Mouse (Mus musculus) megakaryocyte progenitor cell, adult 5-6 weeks (primary cell): ENCODE results near the gene Pde8a. TPM values are rescaled to one million over a fixed set of nuclear protein-coding genes. Genes with fewer than 3 reads are reported as not detected.
"Not testable (repeated sequence)": the region's sequence is repeated elsewhere in the genome, so short reads cannot be mapped to it uniquely, and the experiment has no call there.

Experiments
- ATAC-seq: replicated peaks from 2 replicates; pipeline ENCODE4 v1.8.0; 2016; ENCODE audit warnings: mild to moderate bottlenecking, moderate TSS enrichment, inconsistent platforms; ENCODE audit not compliant: poor library complexity
- total RNA-seq, 2 experiments: library from RNA; stranded (forward) in 1 of 2; stranded (reverse) in 1 of 2; fragments of 157-497, 149-512 nt in 1 of 2; fragments of 200-1000 nt in 1 of 2; gene quantifications; 2 replicates each; pipeline versions ENCODE4 v1.2.3 to v1.2.4; 2015 to 2017

Gene Pde8a
- total RNA-seq (2015): 7.7 and 9.4 TPM in 2 replicates
- total RNA-seq (2017): 2.4 and 7.2 TPM in 2 replicates

DNA sequence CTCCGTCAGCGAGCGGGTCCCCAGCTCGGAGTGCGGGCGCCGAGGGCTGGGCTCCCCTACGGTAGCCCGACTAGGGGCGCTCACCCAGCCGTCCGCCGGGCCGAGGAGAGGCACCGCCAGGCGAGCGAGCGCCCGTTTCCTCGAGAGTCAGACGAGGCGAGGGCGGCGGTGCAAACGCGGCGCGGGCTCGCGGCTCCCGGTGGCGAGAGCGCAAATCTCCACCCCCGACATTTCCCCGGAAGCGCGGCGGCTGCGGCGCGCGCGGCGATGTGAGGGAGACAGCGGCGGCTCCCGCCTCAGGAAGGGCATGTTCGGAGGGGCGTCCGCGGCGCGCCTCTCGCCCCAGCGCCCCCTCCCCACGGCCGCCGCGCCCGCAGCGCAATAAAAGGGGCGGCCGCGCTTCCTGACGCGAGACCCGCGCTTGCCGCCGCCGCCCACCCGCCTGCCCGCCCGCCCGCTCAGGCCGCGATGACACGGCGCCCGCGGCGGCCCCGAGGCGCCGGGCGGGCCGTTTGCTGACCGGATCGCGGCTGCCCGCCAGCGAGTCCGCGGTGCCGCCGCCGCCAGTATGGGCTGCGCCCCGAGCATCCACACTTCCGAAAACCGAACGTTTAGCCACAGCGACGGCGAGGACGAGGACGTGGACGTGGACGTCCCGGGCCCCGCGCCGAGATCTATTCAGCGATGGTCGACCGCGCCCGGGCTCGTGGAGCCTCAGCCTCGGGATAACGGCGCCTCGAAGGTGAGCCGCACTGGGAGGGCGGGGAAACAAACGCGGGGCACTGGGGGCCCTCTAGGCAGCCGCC, at the start of gene Pde8a:
Gene Pde8a (plus strand): TSS at position 250 of the 806 bp plus-strand sequence.
- ATAC-seq: no peak

DNA sequence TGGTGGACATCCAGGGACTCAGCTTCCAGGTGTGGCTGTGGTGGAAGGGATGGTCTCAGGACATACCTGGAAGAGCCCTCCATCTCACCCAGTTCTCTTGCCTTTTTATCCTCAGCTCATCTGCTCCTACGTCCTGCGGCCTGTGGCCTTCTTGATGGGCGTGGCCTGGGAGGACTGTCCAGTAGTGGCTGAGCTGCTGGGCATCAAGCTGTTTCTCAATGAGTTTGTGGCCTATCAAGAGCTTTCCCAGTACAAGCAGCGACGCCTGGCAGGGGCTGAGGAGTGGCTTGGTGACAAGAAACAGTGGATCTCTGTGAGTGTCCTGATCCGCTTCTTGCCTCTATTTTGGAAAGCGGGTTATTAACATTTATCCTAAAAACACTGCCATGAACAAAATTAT, 49.0 kb upstream of the Pde8a start:
- no peak for ATAC-seq

GRCm38 (mm10) chr7:81167124-81167523, 46.3 kb upstream of the Pde8a start:
- ATAC-seq: peak; percentile 85

DNA sequence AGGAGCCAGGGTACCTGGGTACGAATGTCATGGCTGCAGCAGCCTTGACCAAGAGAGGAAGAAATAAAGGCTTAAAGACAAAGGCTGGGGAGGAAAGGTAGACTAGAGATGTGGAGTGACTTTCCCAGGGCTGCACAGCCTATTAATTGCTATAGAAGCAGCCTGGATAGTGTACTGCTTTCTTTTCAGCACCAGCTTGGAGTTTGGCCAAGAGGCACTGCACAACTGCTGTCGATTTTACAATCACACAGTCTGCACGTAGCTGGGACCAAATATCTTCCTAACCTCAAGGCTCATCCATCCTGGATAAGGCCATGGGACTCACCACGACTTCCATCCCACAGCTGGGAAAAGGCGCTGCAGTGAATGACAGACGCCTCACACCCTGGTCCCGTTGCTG, 44.0 kb upstream of the Pde8a start:
- ATAC-seq: no peak

DNA sequence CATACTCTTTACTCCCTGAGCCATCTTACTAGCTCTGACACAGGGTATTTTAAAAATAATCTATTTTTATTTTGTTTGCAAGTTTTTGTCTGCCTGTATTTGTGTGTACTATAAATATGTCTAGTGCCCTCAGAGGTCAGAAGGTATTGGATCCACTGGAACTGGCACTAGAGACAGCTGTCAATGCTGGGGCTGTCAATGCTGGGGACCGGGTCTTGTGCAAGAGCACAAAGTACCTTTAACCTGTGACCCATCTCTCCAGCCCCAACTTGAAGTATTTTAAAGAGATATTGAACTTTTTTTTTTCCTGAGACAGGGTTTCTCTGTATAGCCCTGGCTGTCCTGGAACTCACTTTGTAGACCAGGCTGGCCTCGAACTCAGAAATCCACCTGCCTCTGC, 39.5 kb upstream of the Pde8a start:
- no peak for ATAC-seq

GRCm38 (mm10) chr7:81174654-81175053, 38.7 kb upstream of the Pde8a start:
- no peak for ATAC-seq

DNA sequence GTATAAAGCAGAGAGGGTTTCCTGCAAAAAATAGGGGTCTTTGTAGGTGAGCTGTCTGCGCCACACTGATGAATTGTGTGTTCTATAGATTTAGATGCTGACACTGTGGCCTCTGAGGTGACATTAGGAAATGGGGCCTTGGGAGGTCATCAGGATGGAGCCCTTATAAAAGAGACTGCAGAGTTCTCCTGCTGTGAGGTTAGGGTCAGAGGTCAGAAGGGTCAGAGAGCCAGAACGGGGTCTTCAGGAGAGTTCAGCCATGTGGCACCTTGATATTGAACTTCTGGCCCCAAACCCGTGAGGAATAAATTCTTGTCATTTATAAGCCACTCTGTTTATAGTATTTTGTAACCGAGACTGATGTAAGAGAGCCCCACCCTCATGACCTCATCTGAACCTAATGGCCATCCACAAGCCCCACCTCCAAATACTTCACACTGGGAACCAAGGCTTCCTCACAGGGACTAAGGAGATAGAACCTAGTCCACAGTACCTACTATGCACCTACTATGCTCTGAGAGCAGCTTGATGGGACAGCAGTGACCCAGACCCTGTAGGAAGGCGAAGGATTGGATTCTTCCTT, 37.1 kb upstream of the Pde8a start:
- peak; percentile 44 for ATAC-seq

GRCm38 (mm10) chr7:81179494-81179893, 33.9 kb upstream of the Pde8a start:
- peak; percentile 60 for ATAC-seq

DNA sequence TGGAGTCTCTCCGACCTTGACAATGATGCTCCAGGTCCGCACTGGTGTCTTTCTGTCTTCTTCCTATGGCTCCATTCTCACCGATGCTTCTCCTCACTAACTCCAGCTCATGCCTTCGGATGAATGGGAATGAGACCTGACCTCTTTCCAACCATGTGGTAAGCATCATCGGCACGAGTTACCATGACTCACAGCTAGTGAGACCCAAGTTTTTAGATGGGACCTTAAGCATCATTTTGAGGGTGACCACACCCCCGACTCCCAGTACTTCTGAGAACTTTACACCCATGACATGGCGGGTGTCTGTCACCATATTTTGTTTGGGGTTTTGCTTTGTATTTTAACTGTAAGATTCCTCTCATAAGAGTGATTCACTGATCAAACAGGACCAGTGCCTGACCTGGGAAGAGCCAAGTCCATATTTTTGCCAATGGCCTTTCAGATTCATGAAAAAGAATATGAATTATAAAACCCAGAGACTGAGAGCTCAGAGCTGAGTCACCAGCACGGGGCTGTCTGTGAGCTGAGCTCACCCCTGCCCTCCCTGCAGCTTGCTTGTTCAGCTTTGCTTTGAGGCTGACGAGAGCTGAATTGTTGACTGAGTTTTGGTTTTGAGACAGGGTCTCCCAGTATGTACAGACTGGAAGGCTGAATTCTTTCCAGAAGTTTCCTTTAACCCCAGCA, 30.8 kb upstream of the Pde8a start:
- no peak for ATAC-seq

GRCm38 (mm10) chr7:81183181-81183580, 30.2 kb upstream of the Pde8a start:
- no peak for ATAC-seq

DNA sequence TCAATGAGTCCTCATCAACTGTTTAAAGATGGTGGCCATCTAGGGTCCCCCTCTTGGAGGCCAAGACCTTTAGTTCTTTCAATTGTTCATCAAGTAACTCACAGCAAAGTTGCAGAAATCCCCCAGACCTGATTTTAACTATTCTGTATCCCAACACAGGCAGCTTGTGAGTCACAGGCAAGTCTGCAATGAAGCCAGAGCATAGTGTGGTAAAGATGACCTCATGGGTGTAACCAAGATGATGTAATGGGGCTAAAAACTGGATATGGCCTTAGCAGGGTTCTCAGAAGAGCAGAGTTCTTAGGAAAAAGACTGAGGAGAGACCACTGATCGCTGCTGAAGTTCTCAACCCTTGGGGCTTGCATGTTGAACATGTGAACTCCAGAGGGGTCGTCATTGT, 29.3 kb upstream of the Pde8a start:
- ATAC-seq: no peak

DNA sequence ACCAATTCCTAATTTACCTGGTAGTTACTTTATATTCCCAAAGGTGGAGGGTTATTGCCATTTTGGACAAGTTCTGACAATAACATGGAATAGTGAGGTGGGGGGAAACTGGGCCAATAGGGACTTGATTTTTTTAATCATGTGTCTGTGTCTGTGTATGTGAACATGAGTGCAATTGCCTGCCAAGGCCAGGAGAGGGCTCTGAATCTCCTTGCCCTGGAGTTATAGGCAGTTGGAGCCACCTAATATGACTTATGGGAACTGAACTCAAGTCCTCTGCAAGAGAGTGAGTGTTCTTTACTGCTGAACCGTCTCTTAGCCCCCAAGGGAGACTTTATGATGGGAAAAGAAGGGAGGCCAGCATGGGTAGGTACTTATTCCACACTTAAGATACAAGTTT, 28.7 kb upstream of the Pde8a start:
- ATAC-seq: no peak

DNA sequence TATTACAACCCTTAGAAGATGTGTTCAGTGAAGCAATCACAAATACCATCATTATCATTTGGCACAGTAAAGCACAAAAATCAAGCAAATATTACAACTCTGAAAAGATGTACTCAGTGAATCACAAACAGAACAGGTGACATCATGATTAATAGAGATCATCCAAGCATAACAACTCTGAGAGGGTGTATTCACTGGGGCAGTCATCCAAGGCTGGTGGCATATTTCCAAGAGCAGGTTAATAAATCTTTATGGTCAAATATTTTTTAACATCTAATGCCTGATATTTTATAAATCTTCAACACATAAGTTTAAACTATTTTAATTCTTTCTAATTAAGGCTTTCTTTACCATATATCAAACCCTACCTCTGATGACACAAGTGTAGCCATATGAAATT, 27.4 kb upstream of the Pde8a start:
- not testable (repeated sequence) for ATAC-seq

DNA sequence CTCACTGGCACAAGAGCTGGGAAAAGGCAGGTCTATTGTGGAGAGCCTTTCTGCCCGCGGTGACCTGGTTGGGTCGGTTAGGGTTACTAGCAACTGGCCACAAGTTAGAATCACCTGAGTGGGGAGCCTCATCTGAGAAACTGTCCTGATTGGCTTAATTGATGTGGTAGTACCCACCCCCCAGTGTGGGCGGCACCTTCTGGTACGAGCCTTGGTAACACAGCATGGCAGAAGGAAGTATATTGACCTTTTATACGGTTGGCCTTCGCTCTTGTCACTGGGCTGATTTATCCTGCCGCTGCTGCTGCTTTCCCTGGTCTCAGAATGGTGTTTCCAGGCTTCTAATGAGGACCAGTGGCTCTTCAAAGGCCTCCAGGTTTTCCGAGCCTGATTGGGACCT, 24.2 kb upstream of the Pde8a start:
- no peak for ATAC-seq

DNA sequence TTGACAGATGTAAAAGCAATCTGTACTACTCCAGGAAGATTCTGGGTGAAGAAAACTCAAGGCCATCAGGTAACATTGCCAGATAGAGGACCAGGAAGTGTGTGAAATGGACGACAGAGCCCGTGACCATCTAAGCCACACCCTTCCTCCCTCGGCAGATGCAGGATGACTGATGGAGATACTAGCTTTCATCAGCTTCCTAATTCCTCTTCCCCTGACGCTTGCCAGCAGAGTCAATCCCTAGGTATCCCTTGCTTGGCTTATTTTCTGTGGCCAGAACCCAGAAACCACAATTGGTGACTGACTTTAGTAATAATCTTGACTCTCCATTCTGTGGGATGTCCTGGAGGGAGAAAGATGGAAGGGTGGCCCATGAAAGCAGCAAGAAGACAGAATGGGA, 17.9 kb upstream of the Pde8a start:
- no peak for ATAC-seq

DNA sequence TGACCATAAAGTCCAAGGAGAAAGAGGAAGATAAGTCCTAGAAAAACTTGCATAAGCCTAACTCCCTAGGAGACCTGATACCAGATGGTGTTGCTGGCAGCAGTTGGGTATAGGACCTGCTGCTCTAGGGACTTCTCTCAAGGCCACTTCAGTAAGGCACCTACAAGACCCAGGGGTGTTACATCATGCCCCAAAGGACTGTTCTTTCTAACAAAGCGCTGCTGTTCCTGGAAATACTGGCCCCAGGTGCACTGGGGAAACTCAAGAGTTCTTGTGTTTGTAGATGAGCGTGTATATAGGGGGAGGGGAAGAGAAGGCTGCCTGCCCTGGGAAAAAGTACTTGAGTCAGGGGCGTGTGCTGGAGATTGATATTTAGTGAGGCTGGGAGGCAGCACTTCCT, 16.6 kb upstream of the Pde8a start:
- ATAC-seq: peak; percentile 43

DNA sequence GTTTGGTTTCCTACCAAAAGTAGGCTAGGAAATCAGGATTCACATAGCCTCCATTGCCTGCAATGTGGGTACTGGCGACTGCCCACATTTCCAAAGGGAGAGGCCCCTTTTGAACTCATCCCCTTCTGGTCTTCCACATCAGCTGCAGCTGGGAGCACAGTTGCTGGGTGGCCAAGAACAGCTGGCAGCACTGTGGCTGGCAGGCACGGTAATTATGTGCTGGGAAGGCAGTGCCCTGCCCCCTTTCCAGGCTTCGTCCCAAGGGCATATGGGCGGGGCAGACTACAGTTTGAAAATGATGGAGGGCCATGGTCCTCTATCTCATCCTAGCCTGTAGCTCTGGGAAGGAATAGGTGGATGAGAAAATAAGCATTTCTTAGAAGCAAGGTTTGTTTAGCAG, 14.9 kb upstream of the Pde8a start:
- ATAC-seq: no peak

- 0 out of 2 replicates have a peak, but pooled peaks have one; percentile 5 for ATAC-seq
Observed at GRCm38 (mm10) chr7:81199109-81199508, 14.3 kb upstream of the Pde8a start.

DNA sequence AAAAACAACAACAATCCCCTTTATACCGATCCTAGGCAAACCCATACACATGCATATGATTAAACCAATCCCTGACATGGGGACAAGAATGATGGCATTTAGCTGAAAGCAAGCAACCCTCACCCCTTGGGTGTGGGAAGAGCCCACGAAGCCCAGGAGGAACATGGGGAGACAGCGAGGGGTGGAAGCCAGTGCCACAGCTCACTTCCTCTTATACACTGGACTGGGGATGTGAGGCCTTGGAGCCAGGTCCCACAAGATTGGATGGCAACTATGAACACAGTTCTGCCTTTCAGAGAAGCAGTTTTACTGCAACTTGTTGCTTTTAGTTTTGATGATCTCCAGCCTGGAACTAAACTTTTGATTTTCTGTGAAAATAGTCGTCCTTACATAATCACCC, 13.6 kb upstream of the Pde8a start:
- peak; percentile 84 for ATAC-seq

DNA sequence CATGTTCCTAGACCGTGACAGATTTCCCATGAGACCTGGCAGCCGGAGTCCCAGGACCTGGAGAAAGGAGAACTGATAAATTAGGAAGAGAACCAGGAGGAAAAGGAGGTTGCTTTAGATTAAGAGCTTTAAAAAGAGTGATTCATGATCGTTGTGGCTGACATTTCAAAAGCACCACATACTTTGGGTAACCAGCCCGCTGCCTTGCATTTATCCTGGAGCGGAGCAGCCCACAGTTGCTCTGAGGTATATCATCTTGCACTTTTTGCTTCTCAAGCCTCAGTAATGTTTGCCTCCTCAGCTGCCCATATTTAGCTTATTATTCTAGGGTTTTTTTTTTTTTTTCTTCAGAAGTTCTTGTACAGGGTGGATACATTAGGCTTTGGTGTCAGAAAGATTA, 11.0 kb upstream of the Pde8a start:
- ATAC-seq: no peak

DNA sequence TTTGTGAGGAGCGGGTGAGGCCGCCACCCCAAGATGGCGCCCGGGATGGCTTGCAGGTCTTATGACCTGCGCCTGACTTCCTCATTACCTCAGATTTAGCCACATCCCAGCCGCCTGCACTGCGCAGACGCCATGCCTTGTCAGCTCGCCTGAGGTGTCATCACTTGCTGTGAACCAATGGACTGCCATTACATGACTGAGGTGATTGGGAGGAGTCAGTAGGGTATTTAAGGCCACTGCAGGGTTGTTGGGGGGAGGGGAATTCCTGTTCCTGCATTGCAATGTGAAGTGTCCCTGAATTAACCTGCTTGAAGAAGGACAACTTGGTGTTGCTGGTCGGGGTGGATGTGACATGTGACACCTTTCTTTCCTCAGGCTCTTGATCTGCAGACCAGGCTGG, 9.8 kb upstream of the Pde8a start:
- not testable (repeated sequence) for ATAC-seq

DNA sequence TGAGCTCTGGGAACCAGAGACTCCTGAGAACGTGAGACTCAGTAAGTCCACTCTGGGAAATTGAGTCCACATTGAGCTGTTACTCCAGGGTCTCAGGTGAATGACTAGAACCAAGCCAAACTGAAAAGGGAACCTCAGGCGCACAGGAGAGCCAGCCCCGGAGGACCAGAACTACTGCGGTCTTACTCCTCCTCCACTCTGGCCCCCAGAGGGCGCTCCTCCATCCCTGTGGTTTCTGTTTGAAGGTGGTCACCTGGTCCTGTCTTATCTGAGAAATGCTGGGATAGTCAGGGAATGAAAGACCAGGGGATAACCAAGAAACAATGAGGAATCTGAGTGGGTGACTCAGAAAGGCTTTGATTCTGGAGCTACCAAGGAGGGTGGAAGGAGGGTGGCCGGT, 4.5 kb upstream of the Pde8a start:
- peak; percentile 43 for ATAC-seq
